Mouse (Mus musculus) gonadal fat pad, adult 2 months (tissue): ENCODE measurements around the gene Wdr64. TPM values are rescaled to one million over a fixed set of nuclear protein-coding genes. Genes with fewer than 3 reads are reported as not detected.

ENCODE experiments used
- DNase-seq: peaks from one replicate; pipeline ENCODE4 v3.0.0-alpha.2; 2012; ENCODE audit warnings: low read depth
- polyA plus RNA-seq: library from polyadenylated mRNA; depleted of rRNA; stranded (reverse); fragments of >200 nt; gene quantifications from 2 replicates; pipeline ENCODE4 v1.2.3, GENCODE M21; 2012; rRNA removed

Gene Wdr64
- polyA plus RNA-seq, 1 experiment = 0.19 TPM

GRCm38 (mm10) chr1:175725771-175726170 lies 27.4 kb downstream of the Wdr64 start:
- DNase-seq = no peak

- no peak for DNase-seq
These were observed 56.4 kb downstream of the Wdr64 start for GRCm38 (mm10) chr1:175754576-175755364.

GRCm38 (mm10) chr1:175794668-175795067 lies 96.3 kb downstream of the Wdr64 start:
- DNase-seq = no peak

- no peak for DNase-seq
These were observed 110.0 kb downstream of the Wdr64 start for GRCm38 (mm10) chr1:175808356-175808755.

- no peak for DNase-seq
These were observed 113.2 kb downstream of the Wdr64 start for GRCm38 (mm10) chr1:175811625-175812024.

- no peak for DNase-seq
These were observed 125.5 kb downstream of the Wdr64 start for GRCm38 (mm10) chr1:175823815-175824438.

- no peak for DNase-seq
These were observed 130.1 kb downstream of the Wdr64 start for GRCm38 (mm10) chr1:175828539-175828938.

- no peak for DNase-seq
These were observed 130.8 kb downstream of the Wdr64 start for GRCm38 (mm10) chr1:175829220-175829619.

GRCm38 (mm10) chr1:175855515-175855914 lies 157.1 kb downstream of the Wdr64 start:
- DNase-seq = no peak

Other genes starting within 250 kb of the Wdr64 start
- 1.8 and 2.1 TPM in 2 replicates for gene Rgs7, start 206.1 kb upstream of the Wdr64 start, polyA plus RNA-seq
- 0.96 and 1.0 TPM in 2 replicates for gene Kmo, start 78.2 kb upstream of the Wdr64 start, polyA plus RNA-seq
- gene Fh1, start 73.0 kb upstream of the Wdr64 start, polyA plus RNA-seq = 37.2 and 49.6 TPM in 2 replicates
- gene Opn3, start 5.8 kb upstream of the Wdr64 start, polyA plus RNA-seq = 14.1 and 16.3 TPM in 2 replicates
- gene Chml, start 5.7 kb upstream of the Wdr64 start, polyA plus RNA-seq = 5.6 and 10.9 TPM in 2 replicates
- 0.22 and 0.65 TPM in 2 replicates for gene Exo1, start 182.0 kb downstream of the Wdr64 start, polyA plus RNA-seq
- gene Gm38100, start 221.7 kb downstream of the Wdr64 start, polyA plus RNA-seq = not detected in 2 replicates